Mouse (Mus musculus): Measurements from ENCODE around the gene Rwdd2a. TPM values are rescaled to one million over a fixed set of nuclear protein-coding genes. Genes with fewer than 3 reads are reported as not detected.

Rwdd2a gene
- 0.44 and 0.79 TPM in 2 replicates for polyA plus RNA-seq (2012; rRNA removed)

GRCm38 (mm10) chr9:86571540-86572135 lies at the start of gene Rwdd2a, which contains the start of gene Pgm3:
Rwdd2a (plus strand) TSS chr9:86571991.
Pgm3 (minus strand) TSS chr9:86571842.

Other genes with a start within 250 kb of the Rwdd2a start
- gene Ube2cbp, start 107.0 kb upstream of the Rwdd2a start, polyA plus RNA-seq (2012; rRNA removed) = 1.7 and 1.9 TPM in 2 replicates
- gene Dop1a, start 104.8 kb upstream of the Rwdd2a start, polyA plus RNA-seq (2012; rRNA removed) = 5.4 and 5.5 TPM in 2 replicates
- gene Pgm3, start 149 bp upstream of the Rwdd2a start, polyA plus RNA-seq (2012; rRNA removed) = 11.8 and 13.4 TPM in 2 replicates
- gene Me1, start 124.0 kb downstream of the Rwdd2a start, polyA plus RNA-seq (2012; rRNA removed) = 6.0 and 12.2 TPM in 2 replicates
- 1.4 and 1.5 TPM in 2 replicates for gene Prss35, start 171.7 kb downstream of the Rwdd2a start, polyA plus RNA-seq (2012; rRNA removed)